Mouse (Mus musculus) embryonic facial prominence, embryonic 15.5 days (tissue): ENCODE data around the gene Rbm33. TPM values are rescaled to one million over a fixed set of nuclear protein-coding genes. Genes with fewer than 3 reads are reported as not detected.
A peak's percentile ranks its signal among the peaks of the same experiment; 100 is the strongest.

Source experiments
- ATAC-seq: fragments of 200-750 bp; cut with Nextera tagmentation; 2 replicates; pipeline ENCODE4 v1.8.0; 2017; ENCODE audit warnings: low read depth, moderate TSS enrichment; ENCODE audit not compliant: insufficient number of reproducible peaks, low FRiP score, low TSS enrichment
- H3K27ac ChIP-seq: fragments of 300-500 bp; sonication (generic); replicated peaks from 2 replicates; pipeline ENCODE4 v1.5.1; 2015; ENCODE audit warnings: mild to moderate bottlenecking, inconsistent platforms
- H3K27me3 ChIP-seq: fragments of 300-500 bp; sonication (generic); 2 replicates; pipeline ENCODE4 v1.6.1; 2015; ENCODE audit warnings: inconsistent platforms
- H3K36me3 ChIP-seq: fragments of 300-500 bp; sonication (generic); 2 replicates; pipeline ENCODE4 v1.6.1; 2015; ENCODE audit warnings: mild to moderate bottlenecking, inconsistent platforms
- H3K4me1 ChIP-seq: fragments of 300-500 bp; sonication (generic); 2 replicates; pipeline ENCODE4 v1.6.1; 2015; ENCODE audit warnings: inconsistent platforms
- H3K4me2 ChIP-seq: fragments of 300-500 bp; sonication (generic); replicated peaks from 2 replicates; pipeline ENCODE4 v1.6.1; 2015; ENCODE audit warnings: mild to moderate bottlenecking, inconsistent platforms
- H3K4me3 ChIP-seq: fragments of 300-500 bp; sonication (generic); replicated peaks from 2 replicates; pipeline ENCODE4 v1.5.1; 2015; ENCODE audit warnings: mild to moderate bottlenecking, inconsistent platforms
- H3K9ac ChIP-seq: fragments of 300-500 bp; sonication (generic); 2 replicates; pipeline ENCODE4 v1.6.1; 2015; ENCODE audit warnings: inconsistent platforms
- H3K9me3 ChIP-seq: fragments of 300-500 bp; sonication (generic); replicated peaks from 2 replicates; pipeline ENCODE4 v1.6.1; 2016; ENCODE audit warnings: inconsistent platforms
- WGBS: fragments of 180-500 bp; shearing (Covaris S2); methylation state at CpG from one replicate; pipeline ENCODE4 v1.1.7; 2015; 5-methylcytosine and 5-hydroxymethylcytosine counted together
- polyA plus RNA-seq: library from polyadenylated mRNA; unstranded; fragments of >200 nt; fragmentation: Nextera tagmentation; extraction: Ambion mirVana; gene quantifications from 2 replicates; pipeline ENCODE4 v1.2.1, GENCODE M21; 2015

The Rbm33 gene
- polyA plus RNA-seq, 1 experiment from 2014 or later = 12.1 TPM

- Histone ChIP-seq H3K4me1 (peaks cover 36% of the 10 kb centered on the region), H3K4me3 (peak overlapping the region; percentile 50), H3K27me3 (peaks cover 100% of the 10 kb centered on the region), H3K9me3 (no peaks in the 10 kb centered on the region), H3K9ac (no peak overlapping the region), H3K27ac (no peak overlapping the region), H3K36me3 (no peaks in the 10 kb centered on the region), H3K4me2 (peak overlapping the region; percentile 91)
- ATAC-seq = no peak
- WGBS = under 1% methylated on average over 29 of the region's 29 CpGs
Observed at GRCm38 (mm10) chr5:28465099-28465406, 148.1 kb downstream of the Rbm33 start.

DNA sequence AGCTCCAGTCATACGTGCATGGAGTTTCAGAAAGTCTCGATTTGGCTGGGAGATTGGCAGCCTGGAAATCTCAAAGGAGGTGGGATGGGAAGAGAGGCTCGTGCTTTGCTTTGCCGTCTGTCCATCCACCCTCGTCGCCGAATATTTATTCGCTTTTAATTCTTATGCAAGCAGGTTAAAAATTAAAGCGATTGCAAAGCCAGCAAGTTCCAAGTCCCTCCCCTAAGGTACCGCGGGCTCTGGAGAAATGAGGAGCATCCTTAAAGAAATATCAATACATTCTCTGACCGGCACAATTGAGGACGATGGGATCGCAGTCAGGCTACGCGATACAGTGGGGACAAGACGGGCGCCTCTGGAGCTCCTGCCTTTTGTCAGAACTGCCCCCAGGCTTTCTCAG, 148.6 kb downstream of the Rbm33 start:
- Histone ChIP-seq H3K4me2 (peak overlapping the region; percentile 91), H3K27me3 (peaks cover 100% of the 10 kb centered on the region), H3K4me1 (peaks cover 31% of the 10 kb centered on the region), H3K9me3 (no peaks in the 10 kb centered on the region), H3K27ac (no peak overlapping the region), H3K36me3 (no peaks in the 10 kb centered on the region), H3K4me3 (peak overlapping the region; percentile 50), H3K9ac (no peak overlapping the region)
- under 1% methylated on average over 18 of the region's 18 CpGs for WGBS
- no peak for ATAC-seq

DNA sequence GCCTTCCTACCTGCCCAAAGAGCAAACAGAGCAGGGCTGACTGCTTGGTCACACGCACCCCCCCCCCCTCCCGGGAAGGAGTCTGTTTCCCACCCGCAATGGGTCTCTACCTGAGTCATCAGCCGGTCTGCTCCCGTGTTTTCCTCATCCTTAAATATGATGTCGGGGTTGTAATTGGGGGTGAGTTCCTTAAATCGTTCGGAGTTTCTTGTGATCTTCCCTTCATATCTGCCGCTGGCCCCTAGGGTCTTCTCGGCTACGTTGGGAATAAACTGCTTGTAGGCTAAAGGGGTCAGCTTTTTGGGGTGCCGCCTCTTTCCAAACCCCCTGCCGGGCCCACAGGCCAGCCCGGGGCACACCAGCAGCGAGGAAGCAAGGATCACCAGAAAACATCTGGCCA, 149.4 kb downstream of the Rbm33 start:
- H3K27ac ChIP-seq = no peak overlapping the region
- H3K27me3 ChIP-seq = peaks cover 99% of the 10 kb centered on the region
- peak overlapping the region; percentile 50 for H3K4me3 ChIP-seq
- H3K4me2 ChIP-seq = peak overlapping the region; percentile 43
- WGBS = 0% methylated on average over 15 of the region's 15 CpGs
- H3K4me1 ChIP-seq = peaks cover 27% of the 10 kb centered on the region
- no peaks in the 10 kb centered on the region for H3K9me3 ChIP-seq
- no peak for ATAC-seq
- H3K9ac ChIP-seq = no peak overlapping the region
- no peaks in the 10 kb centered on the region for H3K36me3 ChIP-seq

DNA sequence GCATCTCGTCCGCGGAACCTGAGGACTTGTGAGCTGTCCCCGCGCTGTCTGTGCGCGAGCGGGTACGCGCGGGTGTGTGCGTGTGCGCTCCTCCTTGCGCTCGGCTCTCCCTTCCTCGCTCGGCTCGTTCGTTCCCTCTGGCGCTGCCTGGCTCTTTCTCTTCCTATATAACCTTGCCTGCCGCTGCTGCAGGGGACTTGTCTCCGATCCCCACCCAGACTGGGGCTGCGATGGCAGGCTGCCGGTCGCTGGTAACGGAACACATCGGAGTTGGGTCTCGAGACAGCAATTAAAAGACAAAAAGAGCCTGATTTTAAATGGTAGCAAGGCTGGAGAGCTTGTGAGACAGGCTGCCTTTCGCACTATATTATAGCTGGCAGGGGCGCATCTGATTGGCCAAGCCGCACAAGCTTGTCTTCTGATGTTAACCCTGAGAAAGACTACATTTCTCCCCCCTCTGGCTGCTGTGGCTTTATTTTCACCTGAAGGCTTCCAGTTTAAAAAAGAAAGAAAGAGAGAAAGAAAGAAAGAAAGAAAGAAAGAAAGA, 149.9 kb downstream of the Rbm33 start, which contains the start of gene Shh:
Shh (minus strand) TSS at position 497 of the 547 bp plus-strand sequence.
- no peak within 1 kb of the TSS for H3K27ac ChIP-seq
- H3K4me2 ChIP-seq = peak within 1 kb of the TSS; percentile 43
- ATAC-seq = no peak
- peaks cover 99% of the 10 kb centered on the region for H3K27me3 ChIP-seq
- no peaks in the 10 kb centered on the region for H3K9me3 ChIP-seq
- no peak within 1 kb of the TSS for H3K9ac ChIP-seq
- H3K36me3 ChIP-seq = no peaks in the 10 kb centered on the region
- H3K4me1 ChIP-seq = peaks cover 27% of the 10 kb centered on the region
- H3K4me3 ChIP-seq = peak within 1 kb of the TSS; percentile 50
- WGBS = under 1% methylated on average over 31 of the region's 31 CpGs

Other genes starting within 250 kb of the Rbm33 start
- gene Insig1, start 245.8 kb upstream of the Rbm33 start, polyA plus RNA-seq = 44.9 and 48.5 TPM in 2 replicates
- not detected in 2 replicates for gene En2, start 151.4 kb upstream of the Rbm33 start, polyA plus RNA-seq
- gene Cnpy1, start 71.3 kb upstream of the Rbm33 start, polyA plus RNA-seq = 1.6 and 2.3 TPM in 2 replicates
- gene Shh, start 150.1 kb downstream of the Rbm33 start, polyA plus RNA-seq = 2.2 and 2.9 TPM in 2 replicates